Mouse (Mus musculus): ENCODE measurements around the gene Vps50.

GRCm38 (mm10) chr6:3548959-3549358, 50.8 kb downstream of the Vps50 start:
- no peak for TF ChIP-seq CTCF (IDR thresholded peaks at IDR 0.05)
- no peak for TF ChIP-seq POLR2A (IDR thresholded peaks at IDR 0.05; ENCODE audit: insufficient read depth, low read depth, low read length)

Data from heart, adult 2 months (tissue).